Mouse (Mus musculus): Measurements from ENCODE around the gene Gm20388.

Gm20388 gene

DNA sequence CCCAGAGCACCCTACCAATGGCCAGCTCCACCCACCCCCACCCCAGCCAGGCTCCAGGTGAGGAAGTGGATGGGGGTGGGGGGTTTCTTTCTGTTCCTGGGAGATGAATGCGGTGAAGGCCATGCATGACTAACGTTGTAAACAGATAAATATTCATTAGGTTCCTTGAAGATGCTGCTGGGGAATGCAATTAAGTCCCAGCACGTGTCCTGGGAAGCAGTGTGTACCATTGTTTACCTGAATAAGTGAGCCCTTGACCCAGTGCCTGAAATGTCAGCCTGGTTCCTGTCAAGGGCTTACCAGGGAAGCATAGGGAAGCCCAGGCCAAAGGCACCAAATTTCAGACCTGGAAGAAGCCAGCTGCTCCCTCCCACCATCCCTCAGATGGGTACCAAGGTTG, 2409.9 kb downstream of the Gm20388 start:
- no peak for DNase-seq

- DNase-seq = no peak
These were observed 2410.8 kb downstream of the Gm20388 start for GRCm38 (mm10) chr8:122321455-122321921.

DNA sequence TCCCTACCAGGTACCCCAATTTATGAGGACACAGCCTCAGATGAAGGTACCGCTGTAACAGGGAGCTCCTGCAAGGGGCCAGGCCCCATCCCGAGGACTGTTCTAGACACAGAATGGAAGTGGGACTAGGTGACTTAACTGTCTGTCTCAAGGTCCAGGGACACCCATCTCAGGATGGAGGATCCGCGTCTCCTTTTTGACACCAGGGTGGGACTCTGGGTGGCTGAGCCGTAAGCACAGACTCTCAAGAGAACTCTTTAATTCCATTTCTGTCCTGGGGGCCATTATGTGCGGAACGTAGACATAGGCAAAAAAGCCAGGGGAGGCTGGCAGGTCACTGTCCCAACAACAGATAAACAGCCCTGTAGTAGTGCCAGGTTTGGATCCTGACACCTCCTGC, 2411.5 kb downstream of the Gm20388 start:
- DNase-seq = no peak

- peak; percentile 28 to 62 for DNase-seq
These were observed 2412.2 kb downstream of the Gm20388 start for GRCm38 (mm10) chr8:122322792-122323191.

DNA sequence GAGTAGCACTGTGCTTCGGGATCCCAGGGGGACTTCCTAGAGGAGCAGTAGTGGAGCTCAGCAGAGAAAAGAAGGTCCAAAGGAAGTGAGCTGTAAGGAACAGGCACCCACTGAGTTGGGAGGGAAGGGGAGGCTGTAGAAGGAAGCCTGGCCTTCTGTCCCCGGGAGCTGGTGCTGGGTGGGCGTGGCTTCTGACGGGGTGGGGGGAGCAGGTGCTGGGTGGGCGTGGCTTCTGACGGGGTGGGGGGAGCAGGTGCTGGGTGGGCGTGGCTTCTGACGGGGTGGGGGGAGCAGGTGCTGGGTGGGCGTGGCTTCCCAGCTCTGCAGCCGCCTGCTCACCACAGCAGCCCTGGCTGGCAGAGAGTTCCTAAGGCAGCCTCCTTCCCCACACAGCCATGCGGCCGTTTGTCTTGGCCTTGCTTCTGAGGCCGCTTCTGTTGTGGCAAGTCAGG, 2413.3 kb downstream of the Gm20388 start:
- DNase-seq = peak; percentile 26 to 64

DNA sequence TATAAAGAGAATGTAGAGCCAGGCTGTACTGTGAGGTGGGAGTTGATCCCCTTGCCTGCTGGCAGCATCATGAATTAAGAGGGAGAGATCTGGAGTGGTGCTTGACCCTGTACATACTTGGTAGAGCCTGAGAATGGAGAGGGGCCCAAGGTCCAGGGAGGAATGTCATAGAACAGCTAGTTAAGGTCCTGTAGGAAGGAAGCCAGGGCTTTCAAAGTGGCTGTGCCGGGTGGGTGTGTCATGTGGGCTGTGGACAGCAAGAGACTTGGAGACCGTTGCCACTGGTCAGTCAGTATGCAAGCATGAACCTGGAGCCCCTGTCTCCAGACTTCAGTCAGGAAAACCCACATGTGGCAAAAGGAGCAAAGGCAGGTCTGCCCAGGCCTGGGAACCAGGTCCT, 2414.6 kb downstream of the Gm20388 start:
- DNase-seq = peak in 1 of 2 experiments; percentile 54

DNA sequence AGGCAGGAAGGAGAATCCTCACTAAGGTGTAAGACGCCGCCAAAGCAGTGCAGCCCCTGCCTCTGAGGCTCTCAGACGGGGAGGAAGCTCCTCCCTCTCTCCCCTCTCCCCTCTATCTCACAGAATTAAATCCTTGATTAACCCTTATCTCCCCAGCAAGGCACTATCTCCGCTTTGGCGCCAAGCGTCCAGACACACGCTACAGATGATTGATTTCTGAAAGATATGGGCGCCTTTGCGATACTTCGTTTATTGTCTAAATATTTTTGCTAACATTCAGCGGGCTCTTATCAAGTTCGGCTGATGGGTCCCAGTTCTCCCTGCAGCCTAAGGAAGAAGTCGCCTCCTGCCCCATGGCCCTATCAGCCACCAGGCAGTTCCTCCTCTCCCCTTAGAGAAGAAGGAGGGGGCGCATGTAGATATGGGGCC, 2415.5 kb downstream of the Gm20388 start:
- DNase-seq = no peak

GRCm38 (mm10) chr8:122329072-122329471, 2418.4 kb downstream of the Gm20388 start:
- no peak for DNase-seq

DNA sequence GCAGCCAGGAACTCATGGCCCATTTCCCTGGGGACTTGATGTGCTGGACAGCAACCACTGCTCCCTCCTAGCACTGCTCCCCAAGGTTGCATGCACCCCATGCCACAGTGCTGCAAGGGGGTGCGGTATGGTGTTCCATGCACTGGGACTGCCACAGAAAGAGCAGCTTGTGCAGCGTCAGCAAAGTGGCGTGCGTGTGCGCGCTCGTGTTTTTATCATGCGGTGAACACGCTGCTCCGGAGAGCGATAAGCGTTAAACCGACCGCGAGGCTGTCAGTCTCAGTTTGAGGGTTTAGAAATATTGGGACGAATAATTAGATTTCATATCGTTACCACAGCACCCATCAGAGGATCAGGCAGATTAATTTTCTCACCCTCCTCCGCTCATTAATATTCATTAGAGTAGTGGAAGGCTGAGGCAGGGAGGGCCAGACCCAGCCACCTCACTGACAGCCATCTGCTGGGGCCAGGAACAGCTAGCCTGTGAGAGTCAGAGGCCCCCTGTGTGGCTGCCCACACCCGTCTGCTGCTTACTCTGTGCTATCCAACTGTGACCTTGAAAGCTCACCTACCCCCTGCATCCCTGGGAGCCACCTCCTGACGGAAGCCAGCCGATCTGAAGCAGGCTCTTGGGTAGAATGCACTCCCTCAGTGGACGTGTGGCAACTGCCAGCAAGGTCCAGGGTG, 2419.1 kb downstream of the Gm20388 start:
- no peak for DNase-seq

DNA sequence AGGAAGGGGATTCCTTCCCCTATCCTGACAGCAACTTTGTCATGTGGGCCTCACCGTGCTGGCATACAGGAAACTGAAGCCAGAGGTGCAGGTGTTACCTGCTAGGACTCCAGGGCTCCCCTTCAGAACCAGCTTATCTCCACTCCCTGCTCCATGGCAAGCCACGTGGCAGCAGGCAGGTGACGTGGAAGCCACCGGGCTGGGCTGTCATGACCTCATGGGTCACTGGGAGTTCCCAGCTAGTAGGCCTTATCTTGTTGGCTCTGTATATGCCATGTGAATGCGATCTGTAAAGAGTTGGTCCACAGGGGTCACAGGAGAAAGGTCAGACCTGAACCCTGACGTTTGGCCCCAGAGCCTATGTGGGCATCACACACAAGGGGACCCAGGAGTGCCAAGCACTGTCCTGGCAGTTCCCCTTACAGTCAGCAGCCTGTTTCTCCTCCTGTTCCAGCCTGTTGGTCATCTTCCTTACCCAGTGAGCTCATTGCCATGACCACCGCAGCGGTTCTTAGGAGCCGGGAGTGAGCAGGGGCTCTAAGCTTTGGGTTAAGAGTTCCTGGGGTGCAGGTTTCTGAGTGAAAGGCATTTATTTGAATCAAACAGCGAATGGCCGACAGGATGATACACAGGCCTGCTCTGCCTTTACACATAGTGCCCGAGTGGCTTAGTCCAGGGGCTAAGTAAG, 2419.9 kb downstream of the Gm20388 start:
- DNase-seq = no peak

DNA sequence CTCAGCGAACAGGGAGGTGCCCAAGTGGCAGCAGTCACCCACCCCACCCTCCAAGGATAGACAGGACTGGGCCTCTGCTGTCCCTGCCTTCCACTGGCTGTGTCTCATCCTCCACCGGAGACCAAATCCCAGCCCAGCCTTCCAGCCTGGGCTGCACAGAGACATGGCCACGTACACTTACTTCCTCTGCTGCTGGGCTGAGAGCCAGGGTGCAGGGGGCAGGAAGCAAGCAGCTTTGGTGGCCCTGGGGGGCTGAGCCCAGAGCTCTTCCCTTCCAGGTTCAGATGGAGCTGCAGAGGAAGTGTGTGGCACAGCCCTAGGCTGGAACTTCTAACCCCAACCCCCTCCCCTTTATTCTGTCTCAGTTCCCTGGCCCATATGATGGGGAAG, 2420.5 kb downstream of the Gm20388 start:
- peak; percentile 77 to 89 for DNase-seq

- peak; percentile 82 to 90 for DNase-seq
These were observed 2422.3 kb downstream of the Gm20388 start for GRCm38 (mm10) chr8:122332753-122333506.

- DNase-seq = no peak
These were observed 2422.9 kb downstream of the Gm20388 start for GRCm38 (mm10) chr8:122333531-122333930.

DNA sequence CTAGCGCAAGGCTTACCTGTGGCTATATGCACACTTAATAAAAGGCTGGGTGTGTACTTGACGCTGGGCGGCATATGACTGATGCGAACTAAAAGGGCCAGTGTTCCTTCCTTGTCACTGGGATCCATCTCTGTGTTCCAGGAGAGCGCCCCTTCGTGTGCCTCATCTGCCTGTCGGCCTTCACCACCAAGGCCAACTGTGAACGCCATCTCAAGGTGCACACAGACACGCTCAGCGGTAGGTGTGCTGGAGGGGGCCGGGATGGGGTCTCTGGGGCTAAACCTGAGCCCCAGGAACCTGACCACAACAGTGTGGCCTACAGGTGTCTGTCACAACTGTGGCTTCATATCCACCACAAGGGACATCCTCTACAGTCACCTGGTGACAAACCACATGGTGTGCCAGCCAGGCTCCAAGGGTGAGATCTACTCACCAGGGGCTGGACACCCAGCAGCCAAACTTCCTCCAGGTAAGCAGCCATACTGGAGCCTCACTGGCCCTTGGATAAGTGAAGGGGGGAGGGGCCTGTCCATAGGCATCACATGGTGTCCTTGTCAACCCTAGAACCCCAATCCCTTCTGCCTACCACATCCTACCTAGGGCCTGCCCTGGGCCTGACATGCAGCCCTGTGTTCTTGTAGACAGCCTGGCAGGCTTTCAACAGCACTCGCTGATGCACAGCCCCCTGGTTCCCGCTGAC, 2424.3 kb downstream of the Gm20388 start:
- DNase-seq = no peak

GRCm38 (mm10) chr8:122335638-122336250, 2425.1 kb downstream of the Gm20388 start:
- DNase-seq = peak; percentile 37 to 70

- peak; percentile 58 to 72 for DNase-seq
These were observed 2425.7 kb downstream of the Gm20388 start for GRCm38 (mm10) chr8:122336251-122336910.

DNA sequence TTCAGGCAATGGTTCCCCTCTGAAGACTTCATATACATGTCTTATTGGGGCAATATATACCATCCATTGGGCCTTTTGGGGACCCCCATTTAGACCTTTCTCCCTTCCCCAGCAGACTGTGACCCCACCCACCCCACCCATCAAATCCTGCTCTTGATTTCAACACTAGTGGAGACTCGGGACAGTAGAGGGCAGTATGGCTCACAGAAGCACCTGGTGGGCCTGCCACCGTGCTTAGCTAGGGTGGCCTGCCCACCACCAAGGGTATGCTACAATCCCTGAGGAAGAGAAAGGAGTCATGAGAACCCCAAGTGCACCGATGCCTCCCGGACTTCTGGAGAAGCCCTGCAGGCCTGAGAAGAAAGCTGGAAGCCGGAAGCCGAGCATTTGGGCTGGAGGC, 2428.2 kb downstream of the Gm20388 start:
- no peak for DNase-seq

DNA sequence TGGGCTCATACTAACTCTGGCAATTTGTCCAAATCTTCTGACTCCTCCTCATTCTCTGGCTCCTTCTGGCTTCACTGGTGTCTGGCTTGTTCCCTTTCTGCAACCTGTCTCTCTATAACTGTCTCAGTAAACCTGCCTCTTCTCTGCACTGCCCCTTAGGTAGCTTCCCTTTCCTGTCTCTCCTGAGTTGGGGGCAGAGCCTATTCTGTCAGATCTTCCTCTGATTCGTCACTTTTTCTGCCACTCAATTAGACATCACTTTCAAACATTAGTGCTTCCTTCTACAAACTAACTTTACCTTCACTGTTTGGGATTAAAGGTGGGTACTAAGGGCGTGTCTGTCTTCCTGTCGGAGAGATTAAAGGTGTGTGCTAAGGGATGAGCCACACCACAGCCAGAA, 2430.1 kb downstream of the Gm20388 start:
- no peak for DNase-seq

- no peak for DNase-seq
These were observed 2431.1 kb downstream of the Gm20388 start for GRCm38 (mm10) chr8:122341790-122342189.

DNA sequence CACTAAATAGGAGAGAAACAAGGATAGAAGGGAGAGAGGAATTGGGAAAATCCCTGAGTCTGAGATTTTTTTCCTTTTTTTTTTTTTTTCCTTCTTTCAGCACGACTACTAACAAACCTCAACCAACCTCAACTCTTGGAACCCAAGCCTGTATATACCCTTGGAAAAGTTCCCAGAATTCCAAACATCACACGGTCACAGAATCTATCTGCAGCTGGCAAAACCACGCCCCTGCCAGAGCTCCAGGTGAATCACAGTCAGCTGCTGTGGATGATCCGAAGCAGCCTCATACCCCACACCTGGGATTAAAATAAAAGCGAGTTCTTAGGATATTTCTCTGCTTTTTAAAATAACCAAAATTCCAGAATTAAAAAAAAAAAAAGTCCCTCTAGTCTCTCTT, 2431.7 kb downstream of the Gm20388 start:
- DNase-seq = no peak

DNA sequence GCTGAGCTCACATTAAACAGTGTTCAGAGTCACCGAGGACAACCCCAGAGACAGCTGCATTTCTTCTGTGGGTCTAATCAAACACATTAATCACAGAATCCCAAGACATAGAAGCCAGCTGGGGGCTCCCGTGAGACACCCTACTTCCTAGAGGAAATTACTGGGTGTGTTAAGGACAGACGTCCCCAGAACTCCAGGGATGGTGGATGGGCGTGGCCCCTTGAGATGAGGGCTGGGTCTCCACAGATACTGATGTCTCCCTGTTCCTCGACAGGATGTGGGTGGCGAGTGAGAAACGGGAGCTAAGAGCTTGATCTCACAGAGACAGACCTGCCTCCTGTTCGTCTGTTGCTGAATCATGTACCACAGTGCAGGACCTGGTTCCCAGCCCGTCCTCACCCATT, 2432.2 kb downstream of the Gm20388 start:
- peak; percentile 57 to 72 for DNase-seq

- no peak for DNase-seq
These were observed 2432.7 kb downstream of the Gm20388 start for GRCm38 (mm10) chr8:122343341-122343740.
